Mouse (Mus musculus) urinary bladder, adult 18-20 months (tissue): ENCODE measurements around the gene Card10.

Source experiments
- DNase-seq, 2 experiments: peaks; one replicate each; pipeline ENCODE4 v3.0.0; 2022; ENCODE audit warnings: low spot score in 2 of 2, mixed read lengths in 2 of 2

The Card10 gene

GRCm38 (mm10) chr15:78735431-78736180 is 67.2 kb downstream of the Card10 start:
- no peak for DNase-seq

- no peak for DNase-seq
Observed at GRCm38 (mm10) chr15:78731830-78732229, 71.0 kb downstream of the Card10 start.

- DNase-seq = no peak
Observed at GRCm38 (mm10) chr15:78730315-78731049, 72.4 kb downstream of the Card10 start.

GRCm38 (mm10) chr15:78726697-78727096 is 76.1 kb downstream of the Card10 start:
- no peak for DNase-seq
